Mouse (Mus musculus): Measurements from ENCODE around the gene Gm17604.

Gene Gm17604

DNA sequence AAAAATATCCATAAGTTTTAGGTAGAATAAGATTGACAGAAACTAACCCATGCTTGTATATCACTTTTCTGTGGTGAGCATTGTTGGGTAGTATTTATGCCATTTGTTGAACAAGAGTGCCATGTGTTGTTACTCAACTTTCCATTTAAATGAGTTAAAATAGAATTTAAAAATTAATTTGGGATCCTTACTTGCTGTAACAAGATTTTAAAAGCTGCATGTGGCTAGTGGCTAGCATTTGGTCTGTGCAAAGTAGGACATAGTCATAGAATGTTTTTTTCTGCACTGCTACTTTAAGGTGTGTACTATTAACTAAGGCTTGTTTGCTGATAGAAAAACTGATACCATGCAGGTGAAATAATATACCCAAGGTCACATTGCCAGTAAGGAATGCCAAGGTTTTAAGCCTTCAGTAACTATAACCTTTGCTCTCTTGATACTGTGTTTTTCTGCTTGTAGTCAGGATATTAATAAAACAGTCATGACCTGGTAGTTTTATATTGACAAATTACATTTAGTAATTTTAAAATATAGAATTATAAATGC, at the start of gene Gm17604:
Gene Gm17604 (minus strand): TSS at position 51 of the 546 bp plus-strand sequence.
- no peak for DNase-seq (ENCODE audit: low spot score)

DNA sequence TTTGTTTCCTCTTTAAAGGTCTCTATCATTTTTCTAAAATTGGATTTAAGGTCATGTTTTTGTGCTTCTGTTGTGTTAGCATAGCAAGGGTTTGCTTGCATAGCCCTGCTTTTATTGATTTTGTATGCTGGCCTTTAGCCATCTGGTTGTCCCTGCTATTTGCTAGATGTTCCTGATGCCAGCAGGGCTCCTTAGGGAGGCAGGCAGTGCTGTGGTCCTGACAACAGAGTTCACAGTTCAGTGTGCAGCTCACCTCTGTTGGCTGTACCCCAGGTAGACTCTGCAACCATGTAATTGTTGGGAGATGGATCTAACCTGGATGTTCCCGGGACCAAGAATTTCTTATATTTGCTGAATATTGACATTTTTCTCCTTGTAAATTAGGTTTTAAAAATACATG, 45.3 kb upstream of the Gm17604 start:
- no peak for DNase-seq (ENCODE audit: low spot score)

DNA sequence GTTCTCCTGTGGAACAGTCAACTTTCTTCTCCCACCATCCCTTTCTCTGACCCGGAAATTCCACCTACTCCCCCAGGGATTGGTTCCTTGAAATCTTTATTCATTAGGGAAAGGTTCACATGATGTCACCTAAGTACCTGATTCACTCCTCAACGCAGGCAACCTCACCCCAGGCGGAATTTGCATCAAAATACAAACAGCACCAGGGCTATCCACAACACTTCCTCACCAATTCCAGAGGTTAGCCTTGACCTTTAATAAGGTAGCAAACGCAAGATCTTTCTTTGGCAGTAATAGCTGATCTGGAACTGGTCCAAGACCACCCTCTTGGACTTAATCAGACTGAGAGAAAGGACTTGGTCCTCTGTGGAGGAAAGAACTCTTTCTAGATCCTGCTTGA, 1.5 kb downstream of the Gm17604 start:
- no peak for DNase-seq (ENCODE audit: low spot score)

DNA sequence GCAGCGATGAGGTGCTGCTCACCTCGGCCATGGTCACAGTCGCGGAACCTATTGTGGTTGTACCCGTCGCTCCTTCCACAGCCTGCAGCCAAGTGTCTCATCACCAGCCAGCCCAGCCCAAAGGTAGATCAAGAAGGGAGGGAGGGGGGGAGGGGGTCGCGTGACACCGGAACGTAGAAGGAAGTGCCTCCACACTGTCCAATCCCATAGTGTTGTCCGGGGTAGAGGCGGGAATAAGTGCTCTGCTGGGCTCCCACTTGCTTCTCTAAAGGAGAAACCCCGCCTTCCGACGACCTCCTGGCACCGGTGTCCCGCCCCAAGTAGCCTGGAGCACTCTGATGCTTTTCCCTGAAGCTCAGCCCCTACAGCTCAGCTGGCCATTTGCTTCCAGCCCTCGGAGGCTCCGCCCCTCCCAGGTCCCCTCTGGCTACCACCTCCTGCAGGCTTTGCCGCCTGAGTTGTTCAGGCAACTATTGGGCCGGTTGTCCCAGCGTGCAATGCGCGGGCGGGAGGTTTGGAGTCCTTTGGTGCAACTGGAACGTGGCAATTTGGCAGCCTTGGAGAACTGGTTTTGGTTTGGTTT, 24.3 kb downstream of the Gm17604 start, which contains the start of the genes Mospd2 and Fancb:
Gene Mospd2 (minus strand): TSS at position 183 of the 583 bp plus-strand sequence.
Gene Fancb (plus strand): TSS at position 400 of the 583 bp plus-strand sequence.
- peak; percentile 87 for DNase-seq (ENCODE audit: low spot score)

DNA sequence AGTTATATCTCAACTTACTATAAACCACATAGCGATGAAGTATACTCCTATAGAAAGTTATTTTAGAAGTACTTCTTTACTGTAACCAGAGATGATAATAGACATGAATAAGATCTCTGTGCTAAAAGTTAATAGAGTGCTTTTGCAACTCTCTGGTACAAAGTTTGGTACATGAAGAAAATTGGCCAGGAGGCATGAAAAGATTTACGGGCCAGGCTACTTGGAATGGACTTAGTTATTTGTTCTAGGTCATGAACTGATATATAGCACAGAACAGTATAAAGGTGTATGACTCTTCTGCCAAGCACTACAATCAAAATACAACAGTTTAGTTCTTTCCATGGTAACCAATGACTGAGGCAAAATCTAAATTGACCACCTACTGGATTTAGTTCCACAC, 25.8 kb downstream of the Gm17604 start:
- no peak for DNase-seq (ENCODE audit: low spot score)

DNA sequence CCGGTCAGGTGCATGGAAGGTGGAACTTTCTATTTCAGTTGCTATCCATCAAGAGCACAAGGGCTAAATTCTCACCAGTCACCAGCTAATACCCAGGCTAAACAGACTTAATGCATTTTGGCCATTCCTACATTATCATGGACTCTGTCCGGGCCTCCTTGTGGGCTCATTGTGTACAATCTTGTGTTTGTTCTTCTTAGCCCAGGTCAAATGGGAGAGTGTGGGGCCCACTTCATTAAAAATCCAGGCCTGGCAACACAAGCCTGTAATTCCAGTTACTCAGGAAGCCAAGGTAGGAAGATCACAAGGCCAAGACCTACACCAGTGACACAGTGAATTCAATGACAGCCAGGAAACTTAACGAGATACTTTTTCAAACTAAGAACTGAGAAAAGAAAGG, 33.4 kb downstream of the Gm17604 start:
- no peak for DNase-seq (ENCODE audit: low spot score)

DNA sequence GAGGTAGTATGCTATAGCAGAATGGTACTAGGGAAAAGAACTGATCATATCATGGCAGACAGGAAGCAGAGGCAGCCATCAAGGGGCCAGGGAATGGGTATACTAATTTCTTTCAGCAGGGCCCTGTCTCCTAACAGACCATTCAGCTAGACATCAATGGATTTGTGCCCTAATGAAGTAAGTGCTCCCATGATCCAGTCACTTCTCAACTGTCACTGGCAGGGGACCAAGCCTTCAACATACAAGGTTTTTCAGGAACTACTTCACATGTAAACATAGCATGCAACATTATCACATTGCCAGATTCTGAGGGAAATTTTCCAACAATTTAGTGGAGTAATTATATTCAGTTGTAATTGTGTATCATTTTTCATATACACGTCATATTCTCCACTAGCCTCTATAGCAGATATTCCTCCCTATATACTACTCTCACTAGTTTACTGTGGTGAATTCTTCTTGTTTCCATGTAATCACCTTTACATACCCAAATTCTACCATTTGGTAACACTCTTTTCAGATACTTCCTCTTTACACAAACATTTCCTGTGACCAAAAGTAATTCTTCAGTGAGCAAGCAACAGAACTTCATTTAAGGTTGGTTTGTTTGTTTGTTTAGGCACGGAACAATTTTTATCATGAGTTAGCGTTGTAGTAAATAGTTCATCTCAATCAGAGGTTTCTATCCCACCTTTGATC, 38.7 kb downstream of the Gm17604 start:
- DNase-seq (ENCODE audit: low spot score): no peak

Data from layer of hippocampus, adult 11-12 months (tissue).